Mouse (Mus musculus): Measurements from ENCODE around the gene Prr15l.

The Prr15l gene

DNA sequence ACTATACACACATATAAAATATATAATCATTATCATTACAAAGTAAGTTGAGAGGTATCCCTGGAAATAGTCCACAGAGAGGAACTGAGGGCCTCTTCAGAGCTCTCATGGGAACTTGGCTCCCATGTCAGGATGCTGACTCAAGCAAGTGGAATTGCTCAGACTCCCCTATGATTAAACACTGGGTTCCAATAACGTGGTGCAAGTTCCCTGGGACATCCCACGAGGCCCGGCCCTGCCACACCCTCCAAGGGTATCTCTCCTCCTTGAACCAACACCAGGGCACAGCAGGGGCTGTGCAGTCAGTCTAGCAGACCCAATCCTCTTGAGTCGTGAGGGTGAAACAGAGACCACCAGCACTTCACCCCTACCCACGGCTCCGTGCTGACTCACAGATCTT is 8.9 kb upstream of the Prr15l start:
- no peak for DNase-seq (ENCODE audit: low spot score in 2 of 2)

DNA sequence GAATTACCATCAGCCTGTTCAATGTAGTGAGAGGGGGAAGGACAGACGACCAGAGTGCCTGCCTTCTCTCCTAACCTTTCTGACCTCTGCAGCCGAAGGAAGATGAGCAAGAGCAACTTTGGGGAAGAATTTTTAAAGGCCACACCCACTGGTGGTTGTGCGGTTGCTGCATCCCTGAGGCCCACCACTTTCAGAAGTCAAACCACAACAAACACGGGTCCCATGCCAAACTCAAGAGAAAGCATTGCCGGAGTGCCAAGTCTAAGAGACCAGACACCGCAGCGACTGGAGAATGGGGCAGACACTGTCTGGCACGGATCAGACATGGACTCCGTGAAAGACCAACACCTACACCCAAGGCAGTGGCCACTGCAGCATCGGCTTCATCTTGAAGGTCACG is 3.0 kb upstream of the Prr15l start:
- DNase-seq (ENCODE audit: low spot score in 2 of 2), result no peak

DNA sequence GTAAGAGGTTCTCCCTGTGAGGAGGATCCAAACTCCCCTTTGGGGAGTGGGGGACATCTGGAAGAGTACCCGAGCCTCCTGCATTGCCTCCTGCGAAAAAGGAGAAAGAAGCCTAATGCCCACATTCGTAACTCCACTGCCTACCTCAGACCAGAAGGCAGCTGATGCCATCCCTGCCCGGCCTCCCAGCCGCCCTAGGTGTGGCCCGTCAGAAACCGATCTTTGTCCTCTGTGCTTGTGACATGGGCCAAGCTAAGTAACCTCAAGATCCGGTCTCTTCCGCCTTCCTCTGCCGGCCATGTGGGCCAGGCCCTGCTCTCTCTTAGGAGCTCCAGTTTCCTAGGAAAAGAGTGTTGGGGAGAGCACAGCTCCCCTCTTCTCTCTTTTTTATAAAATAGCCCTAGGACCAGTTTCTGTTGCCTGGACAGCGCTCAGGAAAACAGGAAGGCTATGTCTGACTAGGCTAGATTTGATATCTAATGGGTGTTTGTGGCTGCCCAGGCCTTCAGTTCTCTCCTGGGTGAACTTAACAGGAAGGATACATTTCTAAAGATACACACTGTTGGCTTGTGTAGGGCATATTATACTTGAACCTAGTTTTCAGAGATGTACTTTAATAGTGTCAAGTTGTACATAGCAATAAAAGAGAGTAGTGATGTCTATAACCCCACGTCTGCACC is 2.3 kb upstream of the Prr15l start:
- no peak for DNase-seq (ENCODE audit: low spot score in 2 of 2)

DNA sequence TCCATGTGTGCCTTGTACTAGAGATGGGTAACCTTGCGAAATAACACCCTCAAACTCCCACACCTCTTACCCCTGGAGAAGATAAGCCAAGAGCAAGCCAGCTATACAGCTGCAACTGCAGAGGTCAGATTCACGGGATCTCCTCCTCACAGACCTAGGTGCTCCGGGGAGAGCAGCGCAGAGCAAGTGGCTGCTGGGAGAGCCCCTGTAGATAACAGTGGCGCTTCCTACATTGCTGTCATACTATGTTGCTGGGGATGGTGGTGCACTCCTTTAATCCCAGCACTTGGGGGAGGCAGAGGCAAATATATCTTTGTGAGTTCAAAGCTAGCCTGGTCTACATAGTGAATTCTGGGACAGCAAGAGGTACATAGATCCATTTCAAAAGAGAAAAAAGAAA is 1.3 kb upstream of the Prr15l start:
- DNase-seq (ENCODE audit: low spot score in 2 of 2), result no peak

DNA sequence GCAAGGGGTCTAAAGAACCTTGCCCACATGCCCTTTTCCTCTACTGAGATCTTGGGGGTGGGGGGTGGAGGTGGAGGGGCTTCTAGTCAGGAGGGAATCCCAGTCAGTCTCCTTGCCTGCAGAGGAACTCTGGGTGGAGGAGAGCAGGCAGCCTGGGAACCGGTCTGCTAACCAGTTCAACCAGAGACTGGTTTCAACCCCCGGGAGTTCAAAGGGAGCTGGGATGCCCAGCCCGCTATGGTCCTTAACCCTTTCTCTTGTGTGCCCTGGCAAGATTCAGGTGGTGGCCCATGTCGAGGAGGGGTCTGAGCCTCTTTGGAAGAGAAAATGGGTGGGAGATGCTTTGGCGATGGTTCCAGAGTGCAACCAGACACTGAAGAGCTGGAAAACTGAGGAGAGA is 787 bp downstream of the Prr15l start:
- DNase-seq (ENCODE audit: low spot score in 2 of 2), result no peak

DNA sequence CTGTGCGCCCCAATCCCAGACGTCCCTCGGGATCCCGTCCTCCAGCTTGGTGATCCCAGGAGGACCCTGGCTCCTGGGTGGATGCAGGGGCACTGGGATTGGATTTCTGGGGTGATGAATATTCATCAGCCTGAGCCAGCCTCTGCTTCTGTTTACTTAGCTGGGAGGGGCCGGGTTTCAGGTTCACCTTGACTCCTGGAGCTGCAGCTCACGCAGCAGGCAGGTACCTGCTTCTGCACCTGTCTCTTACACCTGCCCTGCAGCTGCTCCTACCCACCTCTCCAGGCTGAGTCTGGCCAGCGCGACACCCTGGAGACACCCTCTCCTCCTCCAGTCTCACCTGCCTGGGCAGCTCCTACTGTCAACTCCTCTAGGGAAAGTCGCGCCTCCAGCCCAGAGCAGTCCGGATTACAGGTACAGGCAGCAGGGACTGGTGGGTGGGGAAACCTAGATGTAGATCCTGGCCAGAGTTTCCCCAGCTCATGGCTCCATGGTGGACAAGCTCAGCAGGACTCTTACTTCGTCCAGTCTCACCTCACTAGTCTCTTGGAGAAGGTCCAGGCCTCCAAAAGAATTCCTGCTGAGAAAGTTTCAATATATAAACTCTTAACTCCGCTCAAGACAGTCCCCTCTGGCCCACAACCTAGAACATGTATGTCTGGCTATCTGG is 1.3 kb downstream of the Prr15l start:
- no peak for DNase-seq (ENCODE audit: low spot score in 2 of 2)

DNA sequence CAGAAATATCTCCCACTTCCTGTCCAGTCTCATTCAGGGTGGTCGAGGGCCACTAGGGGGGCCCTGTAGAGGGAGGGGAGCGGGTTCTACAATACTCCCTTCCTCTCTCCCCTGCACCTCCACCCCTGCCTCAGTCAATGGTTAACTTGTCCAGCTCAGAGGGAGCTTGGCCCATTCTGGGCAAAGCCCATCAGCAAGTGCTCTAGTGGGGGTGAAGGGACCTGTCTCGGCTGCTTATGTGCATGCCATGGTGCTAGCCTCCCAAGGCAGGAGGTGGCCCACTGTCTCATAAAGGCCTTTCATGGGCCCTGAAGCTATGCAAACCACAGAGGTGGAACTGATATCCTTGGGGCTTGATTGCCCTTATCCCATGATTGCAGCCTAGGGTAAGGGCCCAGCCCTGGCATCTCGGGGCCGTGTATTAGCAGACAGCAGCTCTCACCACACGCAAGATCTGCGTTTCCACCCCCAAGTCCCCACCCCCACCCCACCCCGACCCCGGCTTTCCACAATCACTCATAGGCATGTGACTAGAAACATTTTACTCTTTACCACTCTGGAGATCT is 1.9 kb downstream of the Prr15l start:
- DNase-seq (ENCODE audit: low spot score in 2 of 2), result no peak

DNA sequence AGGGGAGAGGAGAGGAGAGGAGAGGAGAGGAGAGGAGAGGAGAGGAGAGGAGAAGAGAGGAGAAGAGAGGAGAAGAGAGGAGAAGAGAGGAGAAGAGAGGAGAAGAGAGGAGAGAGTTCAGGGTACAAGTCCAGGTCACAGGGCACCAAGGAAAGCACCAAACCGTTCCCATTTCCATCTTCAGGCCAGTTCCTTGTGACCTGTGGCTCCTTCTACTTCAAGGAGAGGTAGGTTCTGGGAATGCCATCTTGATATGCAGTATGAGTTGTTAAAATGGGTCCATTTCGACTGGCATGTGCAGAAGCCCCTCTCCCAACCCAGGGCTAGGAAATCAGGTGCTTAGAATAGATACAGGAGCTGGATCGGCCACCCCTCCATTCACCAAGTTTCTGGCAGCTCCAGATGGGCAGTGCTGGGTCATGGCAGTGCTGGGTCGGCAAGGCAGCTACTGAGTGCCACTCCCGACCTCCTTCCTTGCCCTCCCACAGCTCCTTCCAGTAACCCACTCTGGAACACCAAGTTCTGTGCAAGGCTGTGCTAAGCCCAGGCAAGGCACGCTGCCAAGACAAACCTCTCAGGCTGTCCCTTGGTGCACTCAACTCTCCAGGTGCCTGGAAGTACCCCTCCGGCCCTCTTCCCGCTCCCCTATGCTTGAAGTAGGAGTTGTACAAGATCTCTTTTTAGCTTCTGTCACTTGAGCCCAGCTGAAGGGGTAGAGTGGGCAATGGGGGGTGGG is 3.6 kb downstream of the Prr15l start:
- DNase-seq (ENCODE audit: low spot score in 2 of 2), result no peak

DNA sequence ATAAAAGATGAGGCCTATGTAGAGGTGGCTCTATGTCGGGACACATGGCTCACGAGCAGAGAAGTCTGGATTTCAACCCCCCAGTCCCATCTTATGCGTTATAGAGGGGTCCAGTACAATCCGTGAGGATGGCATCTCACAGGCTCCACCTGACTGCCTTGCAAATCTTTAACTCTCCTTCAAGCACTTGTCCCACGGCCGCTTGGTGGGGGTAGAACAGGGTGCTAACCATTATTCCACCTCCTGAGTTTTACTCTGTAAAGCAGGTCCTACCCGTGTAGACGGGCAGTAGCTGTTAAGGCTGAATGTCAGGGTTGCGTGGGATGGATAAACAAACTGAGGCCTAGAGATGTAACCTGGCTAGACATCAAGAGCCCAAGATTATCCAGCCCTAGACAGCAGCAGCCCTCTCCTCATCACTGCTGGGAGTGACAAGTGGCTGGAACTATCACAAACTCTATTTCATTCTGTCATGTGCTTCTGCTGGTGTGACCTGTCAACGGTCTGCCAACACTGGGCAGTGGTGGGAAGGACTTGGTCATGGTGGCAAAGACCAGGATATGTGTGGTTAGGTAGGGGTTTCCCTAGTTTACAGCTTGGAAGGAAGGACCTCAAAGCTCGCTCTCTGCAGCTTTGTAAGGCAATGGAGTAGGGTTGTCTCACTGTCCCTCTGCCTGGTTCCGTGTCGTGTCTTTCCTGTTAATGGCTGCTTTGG is 5.8 kb downstream of the Prr15l start:
- DNase-seq (ENCODE audit: low spot score in 2 of 2), result no peak

DNA sequence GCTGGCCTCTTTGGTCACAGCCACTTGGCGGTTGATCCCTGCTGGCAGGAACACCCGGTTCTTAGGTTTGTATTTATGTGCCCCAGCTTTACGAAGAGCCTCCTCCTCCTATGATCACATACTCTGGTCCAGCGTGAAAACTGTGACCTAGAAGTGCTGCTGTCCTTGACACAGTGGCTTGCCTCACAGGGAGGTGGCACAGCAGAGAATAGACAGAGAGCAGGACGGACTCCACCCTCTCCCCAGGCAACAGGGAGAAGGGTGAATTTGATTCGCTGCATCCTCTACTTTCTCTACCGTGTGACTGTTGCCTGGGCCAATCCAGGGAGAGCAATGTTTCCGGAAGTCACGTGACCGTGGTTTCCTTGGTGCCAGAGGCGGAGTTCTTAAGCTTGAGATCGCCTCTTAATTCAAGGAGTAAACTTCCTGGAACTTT is 7.0 kb downstream of the Prr15l start:
- DNase-seq (ENCODE audit: low spot score in 2 of 2), result no peak

DNA sequence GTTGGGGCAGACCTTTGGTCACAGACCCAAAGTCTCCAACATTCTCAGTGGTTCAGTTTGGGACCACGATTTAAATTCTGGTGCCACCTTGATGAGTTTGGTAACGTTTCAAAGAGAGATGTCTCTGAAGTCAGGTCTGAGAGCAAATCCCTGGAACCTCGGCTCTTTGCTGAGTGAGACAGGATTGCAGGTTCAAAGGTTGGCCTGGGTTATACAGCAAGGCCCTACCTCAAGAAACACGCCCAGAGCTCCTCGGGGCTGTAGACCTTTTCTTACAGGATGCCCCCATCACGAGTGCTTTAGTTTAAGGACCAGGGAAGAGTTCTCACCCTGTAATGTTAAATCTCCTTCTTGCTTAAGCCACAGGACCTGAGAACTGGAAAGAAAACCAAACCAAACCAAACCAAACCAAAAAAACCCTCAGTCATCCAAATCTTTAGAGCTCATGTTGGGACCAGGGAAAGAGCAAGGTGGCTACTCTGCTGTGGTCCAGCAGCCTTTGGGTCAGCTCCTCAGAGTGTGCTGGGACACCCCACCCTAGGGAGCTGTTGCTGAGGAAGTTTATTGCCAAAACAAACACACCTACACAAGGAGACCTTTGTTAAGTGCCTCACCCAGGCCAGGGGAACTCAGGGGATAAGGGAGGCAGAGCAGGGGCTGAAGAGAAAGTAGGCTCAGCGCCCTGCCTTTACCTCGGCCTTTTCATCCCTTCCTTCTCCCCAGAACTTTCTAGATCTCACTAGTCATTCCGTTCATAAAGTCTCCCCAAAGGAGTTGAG is 8.2 kb downstream of the Prr15l start:
- no peak for DNase-seq (ENCODE audit: low spot score in 2 of 2)

DNA sequence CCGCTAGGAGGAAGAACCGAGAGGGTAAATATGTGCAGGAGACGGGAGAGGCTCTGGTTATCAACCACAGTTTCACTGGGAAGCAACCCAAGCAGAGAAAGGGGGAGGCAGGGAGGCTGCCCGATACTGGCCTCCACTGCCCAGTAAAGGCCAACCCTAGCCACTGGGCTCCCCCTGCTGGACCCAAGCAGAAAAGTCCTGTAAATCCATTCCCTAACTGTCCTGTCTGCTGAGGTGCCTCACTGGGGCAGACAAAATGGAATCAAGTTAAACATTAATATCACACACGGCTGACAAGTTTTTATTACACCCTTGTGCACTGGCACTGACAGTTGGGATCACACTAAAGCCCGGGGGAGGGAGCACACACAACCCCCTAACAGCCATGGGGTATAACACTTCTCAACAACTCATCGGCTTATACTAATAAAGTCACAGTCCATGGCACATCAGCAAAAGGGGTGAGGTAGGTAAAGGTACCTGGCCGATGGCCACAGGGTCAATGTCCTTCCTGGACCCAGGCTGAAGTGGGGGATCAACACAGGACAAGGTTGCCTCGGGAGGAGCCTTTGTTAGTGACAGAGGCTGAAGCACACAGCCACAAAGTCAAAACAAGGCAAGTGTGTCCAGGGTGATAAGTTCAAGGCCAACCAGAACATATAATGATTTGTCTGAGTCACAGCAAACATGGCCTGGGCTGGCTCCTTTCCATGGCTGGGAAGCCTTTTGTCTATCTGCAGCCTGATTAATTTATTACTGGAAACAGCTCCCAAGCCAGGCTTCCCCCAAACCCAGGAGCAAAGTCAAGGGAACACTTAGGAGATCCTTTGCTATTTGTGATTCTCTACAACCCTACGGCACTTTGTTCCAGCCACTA is 9.9 kb downstream of the Prr15l start:
- DNase-seq (ENCODE audit: low spot score in 2 of 2), result no peak

DNA sequence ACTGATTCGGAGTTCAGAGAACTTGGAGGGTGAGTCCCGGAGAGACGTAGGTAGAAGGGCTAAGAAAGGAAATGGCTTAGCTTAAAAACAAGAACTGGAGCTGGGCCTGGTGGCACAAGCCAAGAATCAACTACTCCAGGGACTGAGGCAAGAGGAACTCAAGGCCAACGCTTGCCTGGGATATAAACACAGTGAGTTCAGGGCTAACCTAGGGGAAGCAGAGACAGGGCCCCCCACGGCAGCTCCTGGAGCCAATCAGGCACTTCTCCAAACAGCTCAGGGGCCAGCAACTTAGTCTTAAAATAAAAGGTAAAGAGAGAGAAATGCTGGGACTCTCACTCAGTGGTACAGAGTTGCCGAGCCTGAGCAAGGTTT is 10.5 kb downstream of the Prr15l start:
- DNase-seq (ENCODE audit: low spot score in 2 of 2), result no peak

DNA sequence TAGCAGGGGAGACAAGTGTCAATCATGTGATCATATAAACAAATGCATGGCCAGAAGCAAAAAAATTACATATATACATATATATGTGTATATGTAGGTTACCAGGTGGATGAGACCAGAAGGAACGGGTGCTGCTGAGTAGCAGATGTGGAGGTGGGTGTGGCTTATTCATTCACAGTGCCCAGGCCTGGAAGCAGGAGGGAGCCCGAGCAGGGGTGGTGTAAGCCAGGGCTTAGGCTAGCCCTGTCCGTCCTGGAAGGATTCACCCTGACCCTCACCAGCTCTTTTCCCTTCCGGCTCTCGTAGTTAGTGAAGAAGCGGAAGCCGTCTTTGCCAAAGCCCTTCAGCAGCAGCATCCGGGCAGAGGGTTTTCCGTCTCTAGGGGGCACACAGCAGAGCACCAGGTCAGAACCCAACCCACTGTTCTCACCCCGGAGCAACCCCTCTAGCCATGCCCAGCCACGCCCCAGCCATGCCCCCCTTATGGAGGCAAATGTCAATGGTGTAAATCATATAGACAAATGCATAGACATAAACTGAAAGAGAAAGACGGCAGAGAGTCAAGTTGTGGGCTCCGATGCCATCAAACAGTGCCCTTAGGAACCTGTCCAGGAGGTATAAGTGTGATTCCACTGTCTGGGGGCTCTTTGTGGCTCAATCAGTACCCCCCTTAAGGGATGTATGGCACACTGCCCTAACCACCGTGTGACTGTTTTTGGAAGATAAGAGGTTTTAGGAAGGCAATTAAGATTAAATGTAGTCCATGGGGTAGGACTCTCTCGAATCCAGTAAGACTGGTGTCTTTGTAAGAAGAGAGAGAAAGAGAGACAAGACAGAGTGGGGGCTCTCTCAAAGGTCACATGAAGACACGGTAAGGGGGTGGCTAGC is 12.9 kb downstream of the Prr15l start:
- DNase-seq (ENCODE audit: low spot score in 2 of 2), result no peak

DNA sequence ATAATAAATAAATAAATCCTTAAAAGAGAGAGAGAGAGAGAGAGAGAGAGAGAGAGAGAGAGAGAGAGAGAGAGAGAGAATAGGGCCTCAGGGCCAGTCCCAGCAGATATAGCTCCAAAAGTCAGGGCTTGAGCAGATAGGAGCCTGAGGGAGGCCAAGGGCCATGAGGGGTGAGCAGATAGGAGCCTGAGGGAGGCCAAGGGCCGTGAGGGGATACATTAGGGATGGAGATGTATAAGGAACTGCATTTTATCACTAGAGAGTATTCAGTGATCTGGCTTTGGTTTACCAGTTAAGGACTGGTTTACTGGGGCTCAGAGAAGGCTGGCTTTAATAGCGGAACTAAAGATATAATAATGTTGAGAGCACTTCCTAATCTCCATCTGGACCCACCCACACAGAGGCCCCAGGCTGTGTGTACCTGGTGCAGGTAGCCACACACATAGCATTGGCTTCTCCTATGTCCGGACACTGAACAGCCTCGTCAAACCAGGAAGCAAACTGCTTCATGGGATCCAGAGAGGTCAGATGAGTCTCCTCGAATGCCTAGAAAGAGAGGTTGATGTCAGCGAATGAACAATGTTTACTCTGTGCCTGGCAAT is 14.2 kb downstream of the Prr15l start:
- no peak for DNase-seq (ENCODE audit: low spot score in 2 of 2)

DNA sequence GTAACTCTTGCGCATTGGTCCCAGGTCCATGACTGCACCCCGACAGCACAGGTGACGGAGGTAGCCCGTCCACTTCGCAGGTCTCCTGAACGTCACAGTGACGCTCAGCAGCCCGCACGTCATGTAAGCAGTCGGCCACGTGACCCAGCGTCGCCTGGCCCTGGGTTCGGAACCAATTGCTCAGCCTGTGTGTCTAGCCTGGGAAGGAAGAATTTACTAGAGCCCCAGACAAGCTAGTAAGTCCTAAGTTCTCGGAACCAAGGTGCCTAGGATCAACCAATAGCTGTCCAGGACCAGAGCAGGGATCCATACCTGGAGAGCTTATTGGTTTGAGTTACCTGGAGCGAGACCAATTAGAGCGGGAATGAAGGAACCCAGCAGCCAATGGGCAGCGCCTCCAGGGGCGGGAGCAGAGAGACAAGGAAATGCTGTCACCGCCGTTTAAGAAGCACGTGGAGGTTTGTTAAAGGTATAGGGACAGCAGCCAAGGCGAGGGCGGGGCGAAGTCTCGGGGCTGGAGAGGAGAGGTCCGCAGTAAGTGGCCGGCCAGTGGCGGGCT is 15.9 kb downstream of the Prr15l start, which contains the start of gene Pnpo:
Gene Pnpo, minus strand, starts transcription at position 241 of the 559 bp plus-strand sequence.
- DNase-seq (ENCODE audit: low spot score in 2 of 2), result peak; percentile 85 to 90

DNA sequence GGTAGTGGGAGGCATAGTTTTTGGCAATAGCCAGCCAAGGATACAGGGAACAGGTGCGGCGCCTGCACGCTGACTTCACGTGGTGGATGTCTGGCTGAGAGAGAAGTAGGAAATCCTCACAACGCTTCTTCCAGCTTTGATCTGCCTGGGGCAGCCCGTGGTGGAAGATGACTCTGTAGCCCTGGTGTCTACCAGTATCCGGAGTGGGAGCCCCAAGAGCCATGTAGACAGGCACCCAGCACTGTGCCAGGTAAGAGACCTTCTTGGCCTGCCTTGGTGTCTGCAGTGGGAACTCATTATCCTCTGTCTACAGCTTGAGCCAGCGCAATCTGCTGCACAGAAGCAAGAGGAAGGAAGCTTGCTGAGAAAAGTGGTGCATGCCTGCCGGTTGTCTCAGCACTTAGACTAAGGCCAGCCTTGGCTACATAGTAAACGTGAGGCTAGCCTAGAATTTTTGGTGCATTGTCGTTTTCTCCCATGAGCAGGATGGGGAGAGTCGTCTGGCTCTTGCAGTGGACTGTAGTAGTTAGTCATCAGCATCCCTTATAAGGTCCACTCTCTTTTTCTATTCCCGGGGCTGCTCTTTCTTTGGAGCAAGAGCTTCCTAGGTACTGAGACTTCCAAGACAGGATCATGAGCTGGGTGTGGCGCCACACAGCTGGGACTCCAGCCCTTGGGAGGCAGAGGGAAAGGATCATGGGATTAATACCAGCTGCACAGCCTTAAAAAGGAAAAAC is 17.1 kb downstream of the Prr15l start:
- no peak for DNase-seq (ENCODE audit: low spot score in 2 of 2)

DNA sequence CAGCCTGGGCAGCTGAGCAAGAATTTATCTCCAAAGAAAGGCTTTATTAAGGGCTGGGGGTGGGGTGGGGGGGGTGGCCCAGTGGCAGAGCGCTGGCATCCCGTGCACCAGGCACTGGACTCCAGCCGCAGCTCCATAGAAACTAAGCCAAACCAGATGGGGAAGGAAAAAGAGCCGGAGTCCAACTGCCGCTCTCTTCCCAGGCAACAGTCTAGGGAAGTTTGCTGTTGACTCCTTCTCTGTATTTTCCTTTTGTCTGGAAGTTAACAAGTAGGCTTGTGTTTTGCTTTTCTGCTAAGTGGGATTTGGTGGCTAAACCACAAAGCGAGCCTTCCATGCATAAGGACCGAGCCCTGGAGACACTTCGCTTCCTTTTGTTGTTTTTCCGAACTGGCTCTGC is 18.6 kb downstream of the Prr15l start:
- no peak for DNase-seq (ENCODE audit: low spot score in 2 of 2)
